Mouse (Mus musculus) telencephalon, adult 2 months (tissue): Measurements from ENCODE around the gene Sh3rf1.

Experiments used
- DNase-seq: peaks from one replicate; pipeline ENCODE4 v3.0.0-alpha.2; 2011; ENCODE audit warnings: low read depth, low spot score

Gene Sh3rf1

DNA sequence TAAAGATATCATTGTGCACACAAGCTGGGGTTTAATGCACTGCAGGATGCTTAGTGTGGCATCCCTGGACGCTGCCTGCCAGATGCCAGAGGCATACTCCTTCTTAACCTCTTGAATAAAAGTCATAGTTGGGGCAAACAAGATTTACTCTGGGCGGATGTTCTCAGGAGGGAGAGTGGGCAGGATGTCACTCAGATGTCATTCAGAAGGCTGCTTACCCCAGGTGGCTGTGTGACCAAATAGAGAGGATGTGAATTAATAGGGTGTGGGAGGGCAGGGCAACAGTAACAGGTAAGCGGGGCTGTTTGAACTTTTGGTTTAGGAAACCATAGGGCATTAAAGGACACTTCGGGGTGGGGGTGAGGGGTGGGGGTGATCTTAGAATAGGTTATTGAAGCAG is 37.7 kb downstream of the Sh3rf1 start:
- no peak for DNase-seq

DNA sequence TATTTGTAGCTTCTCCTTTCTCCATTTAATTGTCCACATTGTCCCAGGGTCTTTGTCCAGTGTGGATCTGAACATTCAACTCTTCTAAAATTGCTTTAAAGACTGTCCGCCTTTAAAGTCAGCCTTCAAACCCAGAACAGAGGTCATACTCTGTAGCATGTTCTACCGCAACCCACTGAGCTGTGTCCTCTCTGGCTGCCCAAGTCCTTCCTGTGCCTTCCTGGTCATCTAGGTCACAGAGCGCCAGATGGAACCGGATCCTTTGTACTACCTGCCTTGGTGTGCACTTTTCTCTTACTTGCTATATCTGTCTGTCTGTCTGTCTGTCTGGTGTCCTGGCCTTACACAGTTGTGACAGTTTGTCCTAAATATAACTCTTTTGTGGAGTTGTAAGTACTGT is 40.0 kb downstream of the Sh3rf1 start:
- DNase-seq: no peak

DNA sequence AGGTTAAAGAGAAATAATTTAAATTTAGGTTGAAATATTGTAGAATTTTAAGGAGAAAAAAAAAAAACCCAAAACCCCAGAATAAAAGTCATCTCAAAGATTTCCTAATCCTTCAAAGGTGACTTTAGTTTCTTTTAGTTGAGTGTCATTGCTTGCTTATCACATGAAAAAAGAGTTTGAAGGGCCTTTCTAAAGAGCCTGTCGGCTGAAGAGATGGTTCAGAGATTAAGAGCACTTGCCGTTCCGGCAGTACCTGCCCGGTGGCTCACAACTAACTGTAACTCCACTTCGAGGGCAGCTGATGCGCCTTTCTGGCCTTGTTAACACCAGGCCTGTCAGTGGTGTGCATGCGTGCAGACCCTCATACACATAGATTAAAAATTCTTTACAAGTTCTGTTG is 41.2 kb downstream of the Sh3rf1 start:
- DNase-seq: no peak

DNA sequence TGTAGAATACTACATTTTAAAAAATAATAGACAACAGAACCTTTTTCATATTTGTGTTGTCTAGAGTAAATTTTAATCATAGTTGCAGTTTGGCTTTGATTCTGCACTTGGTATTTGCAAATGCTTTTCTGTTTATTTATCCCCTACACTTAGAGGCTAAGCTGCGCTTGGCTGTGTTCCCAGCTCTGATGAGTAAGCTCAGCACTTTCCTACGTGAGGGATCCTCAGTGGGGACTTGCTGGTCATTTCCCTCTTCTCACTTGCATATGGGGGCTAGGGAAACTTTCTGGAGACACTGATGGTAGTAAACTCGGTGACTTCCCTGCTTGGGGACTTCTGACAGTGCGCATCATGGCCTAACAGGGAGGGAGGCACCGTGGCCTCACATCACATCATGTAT is 41.7 kb downstream of the Sh3rf1 start:
- DNase-seq: no peak

DNA sequence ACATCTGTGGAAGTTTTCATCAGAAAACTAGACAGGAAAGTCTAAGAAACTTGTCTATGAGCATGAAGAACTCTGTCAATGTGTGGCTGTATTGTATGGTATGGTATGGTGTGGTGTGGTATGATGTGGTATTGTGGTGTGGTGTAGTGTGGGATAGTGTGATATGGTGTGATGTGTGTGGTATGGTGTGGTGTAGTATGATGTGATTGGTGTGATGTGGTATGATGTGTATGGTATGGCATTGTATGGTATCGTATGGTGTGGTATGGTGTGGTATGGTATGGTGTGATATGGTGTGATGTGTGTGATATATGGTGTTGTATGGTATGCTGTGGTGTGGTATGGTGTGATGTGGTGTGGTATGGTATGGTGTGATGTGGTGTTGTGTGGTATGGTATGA is 43.4 kb downstream of the Sh3rf1 start:
- no peak for DNase-seq

DNA sequence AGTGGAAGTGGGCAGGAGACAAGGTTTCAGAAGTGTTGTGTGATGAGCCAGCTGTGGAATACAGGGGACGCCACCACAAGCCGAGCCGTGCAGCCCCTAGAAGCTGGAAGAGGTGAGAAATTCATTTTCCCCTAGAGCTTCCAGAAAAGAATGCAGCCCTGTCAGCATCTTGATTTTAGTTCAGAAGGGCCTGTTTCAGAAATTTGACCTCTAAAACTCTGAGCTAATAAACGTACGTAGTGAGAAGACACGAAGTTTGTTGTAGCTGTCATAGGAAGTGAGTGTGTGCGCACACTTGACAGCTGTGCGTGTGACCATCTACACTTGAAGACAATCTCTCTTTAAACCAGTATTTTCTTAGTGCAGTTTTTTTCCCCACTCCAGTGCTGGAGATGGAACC is 44.0 kb downstream of the Sh3rf1 start:
- DNase-seq: no peak

DNA sequence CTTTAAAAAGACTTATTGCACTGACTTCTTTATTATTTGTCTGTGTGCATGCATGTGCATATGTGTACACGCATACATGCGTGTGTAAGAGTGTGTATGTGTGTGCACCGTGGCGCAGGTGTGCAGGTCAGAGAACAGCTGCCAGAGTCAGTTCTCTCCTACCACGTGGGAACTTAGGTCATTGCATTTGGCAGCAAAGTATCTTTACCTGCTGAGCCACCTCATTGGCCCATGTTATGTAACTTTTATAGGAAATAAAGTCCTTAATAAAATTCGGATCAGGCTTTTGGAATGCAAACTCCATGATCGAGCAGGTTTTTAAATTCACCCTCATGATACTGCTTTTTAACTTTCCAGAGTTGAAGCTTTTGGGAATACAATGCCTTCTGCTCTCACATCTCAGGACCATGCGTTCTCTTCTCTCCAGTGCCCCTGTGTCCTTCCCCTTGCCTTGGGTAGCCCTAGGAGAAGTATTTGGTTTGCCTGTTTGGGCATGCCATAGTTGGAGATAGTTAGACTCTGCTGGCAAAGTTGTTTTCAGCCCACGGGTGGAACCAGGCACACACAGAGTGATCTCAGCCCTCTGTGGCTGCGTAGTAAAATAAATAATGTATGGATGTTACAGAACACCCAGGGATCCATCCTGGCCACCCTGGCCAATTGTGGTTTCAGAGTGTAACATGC is 44.7 kb downstream of the Sh3rf1 start:
- no peak for DNase-seq

DNA sequence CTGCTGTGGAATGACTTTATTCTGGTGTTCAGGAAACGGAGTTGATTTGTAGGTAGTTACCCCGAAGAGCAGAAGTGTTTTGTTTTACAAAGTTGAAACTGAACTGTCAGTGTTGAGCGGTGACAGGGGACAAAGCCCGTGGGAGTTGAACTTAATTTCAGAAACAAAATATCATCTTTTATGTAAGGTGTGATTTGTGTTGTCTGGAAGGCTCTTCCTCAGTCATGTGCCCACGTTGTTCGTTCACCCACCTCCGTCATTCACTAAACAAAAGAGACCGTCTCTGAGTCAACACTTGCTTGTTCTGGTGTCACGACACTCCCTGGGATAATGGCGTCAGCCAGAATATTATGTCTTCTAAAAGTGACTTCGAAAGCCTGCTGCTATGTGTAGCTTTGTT is 46.3 kb downstream of the Sh3rf1 start:
- DNase-seq: no peak

DNA sequence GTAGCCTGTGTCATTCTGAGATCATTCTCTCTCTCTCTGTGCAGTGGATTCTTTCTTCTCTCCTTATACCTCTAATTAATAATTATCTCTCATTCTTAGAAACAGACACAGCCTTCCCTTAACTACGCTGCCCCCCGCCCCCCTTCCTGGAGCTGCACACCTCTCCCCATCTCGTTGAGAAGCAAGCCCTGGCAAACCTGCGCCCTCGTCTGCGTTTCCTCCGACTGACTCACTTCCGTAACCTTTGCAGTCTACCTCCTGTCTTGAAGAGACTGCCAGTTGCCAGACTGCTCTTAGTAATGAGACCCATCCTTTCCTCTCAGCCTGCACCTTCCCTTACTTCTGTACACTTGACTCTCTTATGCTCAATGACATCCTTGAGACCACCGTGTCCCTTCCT is 46.9 kb downstream of the Sh3rf1 start:
- DNase-seq: no peak

DNA sequence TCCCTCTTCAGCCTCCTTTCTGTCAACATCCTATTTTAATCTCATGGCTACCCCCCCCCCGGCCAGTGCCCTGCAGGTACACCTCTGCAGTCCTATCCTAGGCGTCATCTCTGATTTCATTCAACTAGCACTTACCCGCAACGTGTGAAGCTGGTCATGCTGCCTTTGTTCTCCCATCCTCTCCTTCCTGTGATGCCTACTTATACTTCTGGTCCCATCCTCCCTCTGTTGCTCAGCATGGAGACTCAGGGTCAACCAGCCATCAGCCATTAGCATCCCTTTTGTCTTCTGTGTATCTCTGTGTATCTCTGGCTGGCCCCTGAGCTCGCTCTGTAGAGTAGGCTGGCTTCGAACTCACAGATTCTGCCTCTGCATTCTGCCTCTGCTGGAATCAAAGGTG is 47.3 kb downstream of the Sh3rf1 start:
- no peak for DNase-seq

DNA sequence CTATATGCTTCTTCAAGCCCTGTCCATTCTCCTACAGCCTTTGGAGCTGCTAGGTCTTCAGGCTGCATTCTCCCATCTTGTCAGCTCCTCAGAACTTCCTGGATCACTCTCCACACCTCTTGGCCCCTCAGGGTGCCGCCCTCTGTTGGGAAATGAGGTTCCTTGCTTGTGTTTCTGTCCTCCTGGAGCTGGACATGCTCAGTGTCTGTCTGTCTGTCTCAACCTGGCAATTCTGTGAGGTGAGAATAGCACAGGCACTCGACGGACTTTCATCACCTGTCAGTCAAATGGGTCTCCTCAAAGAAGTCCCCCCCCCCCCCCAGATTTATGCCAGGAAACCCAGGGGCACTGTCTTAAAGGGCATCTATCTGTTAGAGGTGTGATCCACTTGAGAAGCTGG is 49.2 kb downstream of the Sh3rf1 start:
- DNase-seq: no peak

DNA sequence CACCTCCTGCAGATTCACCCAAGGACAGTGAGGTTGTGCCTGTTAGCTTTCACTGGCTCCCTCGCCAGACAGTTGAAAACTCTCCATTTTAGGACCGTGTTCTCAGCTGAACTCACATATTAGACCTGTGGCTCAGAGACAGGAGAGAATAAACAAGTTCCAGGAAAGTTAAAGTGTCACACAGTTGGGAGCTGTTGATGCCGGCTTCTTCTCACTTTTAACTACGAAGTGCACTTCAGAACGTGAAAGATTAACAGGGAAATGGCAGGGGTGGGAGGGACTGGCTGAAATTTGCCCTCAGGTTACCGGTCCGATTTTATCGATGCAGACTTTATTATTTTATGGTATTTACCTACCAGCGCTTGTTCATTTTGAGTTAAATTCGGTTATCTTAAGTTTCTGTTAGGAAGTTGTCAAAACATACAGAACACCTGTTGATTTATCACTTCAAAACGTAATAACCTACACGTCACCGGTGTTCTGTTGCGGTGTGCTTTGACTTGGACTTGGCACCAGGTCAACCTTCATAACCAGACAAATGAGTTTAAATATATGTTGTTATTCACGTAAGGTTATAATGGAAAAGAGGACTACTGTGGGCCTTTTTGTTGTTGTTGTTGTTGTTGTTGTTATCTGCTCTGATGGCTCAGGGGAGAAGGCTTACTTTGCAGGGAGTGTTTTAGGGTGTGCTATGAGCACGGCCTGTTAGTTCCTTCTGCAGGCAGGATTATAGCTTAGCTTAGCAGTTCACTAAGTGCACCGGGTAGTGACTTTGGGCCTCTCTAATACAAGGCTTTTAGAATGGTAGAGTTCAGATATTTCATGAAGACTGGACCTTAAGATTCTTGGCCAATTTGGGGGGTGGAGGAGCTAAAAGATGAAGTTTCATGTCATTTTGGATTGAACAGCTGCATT is 49.9 kb downstream of the Sh3rf1 start:
- DNase-seq: no peak

DNA sequence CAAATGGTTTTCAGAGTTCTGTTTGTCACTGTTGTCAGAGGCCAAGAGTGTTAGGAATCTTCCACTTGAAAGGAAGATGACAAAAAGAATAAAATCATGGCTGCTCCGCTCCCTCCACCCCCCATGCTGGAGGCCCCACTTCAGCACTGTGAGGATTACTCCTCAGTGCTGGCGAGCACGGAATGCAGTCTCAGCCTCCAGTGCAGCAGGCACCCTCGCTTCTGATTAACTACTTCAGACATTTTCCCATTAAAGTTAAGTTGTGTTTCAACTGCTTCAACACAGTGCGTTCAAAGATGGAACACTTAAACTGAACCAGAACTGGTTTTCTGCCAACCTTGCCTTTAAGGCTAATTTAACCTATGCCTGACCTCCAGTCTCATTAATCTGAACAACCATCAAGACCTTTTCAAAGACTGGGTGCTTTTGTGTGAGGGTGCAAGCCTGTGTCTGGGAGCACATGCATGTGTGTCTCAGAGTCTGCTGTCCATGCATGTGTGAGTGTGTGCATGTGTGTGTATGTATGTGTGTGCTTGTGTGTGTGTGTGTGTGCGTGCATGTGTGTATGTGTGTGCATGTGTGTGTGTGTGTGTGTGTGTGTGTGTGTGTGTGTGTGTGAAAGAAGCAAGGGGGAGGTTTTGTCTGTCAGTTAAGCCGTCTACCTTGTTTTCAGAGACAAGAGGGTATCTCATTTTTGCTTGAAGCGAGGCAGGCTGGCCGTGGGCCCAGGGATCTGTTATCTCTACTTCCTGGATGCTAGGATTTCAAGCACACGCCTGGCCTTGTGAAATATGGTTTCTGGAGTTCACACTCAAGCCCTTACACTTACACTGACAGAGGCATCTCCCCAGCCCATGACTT is 51.2 kb downstream of the Sh3rf1 start:
- DNase-seq: no peak

DNA sequence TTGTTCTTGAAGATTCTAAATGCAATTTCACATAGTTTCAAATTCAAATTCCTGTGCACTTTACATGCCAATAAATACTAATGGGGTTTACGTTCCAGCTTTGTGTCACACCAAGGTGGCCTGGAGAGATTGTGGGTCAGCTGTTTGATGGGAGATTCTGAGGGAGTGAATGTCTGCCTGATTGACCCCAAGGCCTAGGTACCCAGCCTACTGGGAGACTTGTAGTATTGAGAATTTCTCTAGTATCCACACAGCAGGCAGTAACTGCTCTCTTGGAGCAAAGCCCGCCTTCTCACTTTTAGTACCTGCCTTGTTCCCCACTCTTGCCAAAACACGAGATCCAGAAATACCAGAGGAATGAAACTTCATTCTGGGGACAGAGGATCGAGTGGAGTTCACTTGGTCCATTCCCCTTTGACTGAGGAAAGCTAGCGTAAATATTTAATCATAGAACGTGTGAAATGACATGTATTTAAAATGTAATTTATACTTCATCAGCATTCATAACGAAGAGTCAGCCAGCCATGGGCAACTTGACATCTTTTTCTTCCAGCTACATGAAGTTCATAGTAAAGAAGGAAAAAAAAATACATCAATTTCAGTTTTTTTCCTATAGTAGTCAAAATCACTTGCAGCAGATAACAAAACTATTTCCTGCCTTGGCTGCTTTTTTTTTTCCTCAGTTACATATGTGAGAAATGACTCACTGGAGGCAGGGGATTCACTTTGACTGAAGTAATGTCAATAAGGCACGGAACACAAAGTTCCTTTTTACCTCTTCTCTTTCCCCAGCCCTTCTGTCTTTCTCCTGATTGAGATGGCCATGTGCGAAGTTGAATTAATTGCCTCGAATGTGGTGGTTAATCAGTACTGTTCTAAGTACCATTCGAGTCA is 52.0 kb downstream of the Sh3rf1 start:
- DNase-seq: no peak

DNA sequence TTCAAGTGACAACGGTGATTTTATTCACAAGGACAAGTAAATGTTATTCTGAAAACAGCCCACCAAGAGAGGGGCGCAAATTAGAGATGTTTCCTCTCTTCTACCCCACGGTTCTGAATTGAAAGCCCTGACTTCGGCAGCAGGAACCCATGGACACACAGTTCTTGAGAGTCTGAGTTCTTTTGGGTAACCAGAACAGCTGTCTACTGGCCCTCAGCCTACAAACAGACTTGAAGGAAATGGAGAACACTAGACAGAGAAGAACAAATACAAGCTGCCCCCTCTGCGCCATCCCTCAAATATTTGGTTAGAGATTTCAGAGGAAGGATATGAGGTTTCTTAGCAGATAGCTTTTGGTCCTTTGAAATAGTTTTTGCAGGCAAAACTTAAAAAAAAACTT is 52.7 kb downstream of the Sh3rf1 start:
- DNase-seq: no peak

DNA sequence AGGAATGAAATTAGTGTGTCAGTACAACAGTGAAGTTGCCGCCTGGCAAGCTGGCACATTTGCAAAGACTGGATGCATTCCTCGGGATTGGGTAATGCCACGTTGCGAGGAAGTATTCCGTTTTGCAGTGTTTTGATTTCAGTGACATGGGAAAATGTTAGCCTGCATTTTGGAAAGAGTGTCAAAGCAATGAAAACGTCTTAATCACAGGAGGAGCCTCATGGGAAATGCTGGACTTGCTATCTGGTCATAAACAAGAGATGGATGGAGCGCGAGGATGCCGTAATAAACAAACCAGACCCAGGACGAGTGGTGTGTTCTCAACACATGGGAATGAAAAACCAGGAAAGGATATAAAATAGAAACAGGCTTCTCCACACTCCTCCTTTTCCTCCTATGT is 55.4 kb downstream of the Sh3rf1 start:
- DNase-seq: no peak

DNA sequence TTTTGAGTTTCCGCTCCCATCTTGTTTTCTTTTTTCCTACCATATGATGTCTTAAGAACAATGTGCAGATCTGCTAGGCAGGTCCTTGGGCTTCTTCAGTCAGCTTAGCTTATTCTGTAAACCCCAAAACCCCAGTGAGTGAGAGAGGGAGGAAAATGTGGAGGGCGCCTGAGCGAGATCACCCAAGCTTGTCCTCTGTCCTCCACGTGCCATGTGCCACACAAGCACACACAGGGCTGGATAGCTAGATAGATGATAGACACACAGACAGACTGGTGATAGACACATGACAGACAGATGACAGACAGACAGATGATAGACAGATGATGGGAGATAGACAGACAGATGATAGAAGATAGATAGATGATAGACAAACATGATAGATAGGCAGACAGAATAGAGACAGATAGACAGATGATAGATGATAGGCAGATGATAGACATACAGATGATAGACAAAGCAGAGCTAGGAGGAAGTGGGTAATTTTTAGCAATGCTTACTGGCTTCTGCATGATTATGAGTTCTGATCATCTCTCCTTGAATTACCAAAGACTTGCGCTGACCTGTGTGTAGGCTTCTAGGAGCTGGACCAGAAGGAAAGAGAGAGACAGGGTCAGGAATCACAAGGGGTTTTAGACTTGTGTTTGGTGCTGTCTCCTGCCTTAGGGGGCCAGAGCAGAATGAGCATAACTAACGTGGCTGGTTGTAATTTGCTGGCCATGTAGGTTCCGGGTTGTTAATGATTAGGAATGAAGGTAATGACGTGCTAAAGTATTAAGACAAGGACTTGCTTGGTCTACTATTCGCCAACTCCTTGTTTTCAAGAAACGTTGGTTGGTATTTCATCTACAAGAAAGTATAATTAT is 58.9 kb downstream of the Sh3rf1 start:
- no peak for DNase-seq

DNA sequence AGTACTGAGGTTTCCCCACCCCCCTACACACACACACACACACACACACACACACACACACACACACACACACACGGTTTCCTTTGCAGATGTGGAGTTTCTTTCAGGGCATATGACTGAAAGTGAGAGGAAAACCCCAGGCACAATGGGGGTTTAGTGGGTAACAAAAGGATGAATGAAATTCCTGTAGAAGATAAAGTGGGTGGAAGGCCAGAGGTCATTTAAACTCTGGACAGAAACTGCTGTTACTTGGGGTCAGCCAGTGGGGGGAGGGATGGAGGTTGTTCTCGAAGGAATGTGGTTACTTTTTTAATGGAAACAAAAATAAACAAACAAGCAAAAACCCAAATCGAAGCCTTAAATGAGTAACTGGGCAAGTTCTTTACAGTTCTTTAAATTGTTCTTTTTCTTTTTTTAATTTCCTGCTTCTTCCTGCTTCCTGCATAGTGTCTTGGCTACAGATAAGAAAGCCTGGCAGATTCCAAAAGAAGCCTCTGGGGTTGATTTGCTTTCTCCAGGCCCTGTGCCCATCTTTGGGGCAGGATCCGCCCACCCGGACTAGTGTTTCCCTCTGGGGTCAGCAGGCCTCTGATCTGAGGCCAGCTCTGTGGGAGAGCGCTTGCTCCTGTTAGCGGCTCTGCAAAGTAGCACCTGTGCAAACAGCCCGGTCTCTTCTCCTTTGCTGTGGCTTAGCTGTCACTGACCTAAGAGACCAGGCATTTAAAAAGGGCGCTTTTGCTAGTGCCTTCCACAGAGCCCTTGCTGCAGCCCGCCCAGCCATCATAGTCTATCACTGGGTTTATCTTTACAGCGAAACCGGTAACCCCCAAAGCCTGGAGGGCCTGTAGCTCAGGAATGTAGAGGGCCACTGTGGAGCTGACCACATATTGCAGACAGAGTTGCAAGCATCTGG is 59.8 kb downstream of the Sh3rf1 start:
- no peak for DNase-seq

DNA sequence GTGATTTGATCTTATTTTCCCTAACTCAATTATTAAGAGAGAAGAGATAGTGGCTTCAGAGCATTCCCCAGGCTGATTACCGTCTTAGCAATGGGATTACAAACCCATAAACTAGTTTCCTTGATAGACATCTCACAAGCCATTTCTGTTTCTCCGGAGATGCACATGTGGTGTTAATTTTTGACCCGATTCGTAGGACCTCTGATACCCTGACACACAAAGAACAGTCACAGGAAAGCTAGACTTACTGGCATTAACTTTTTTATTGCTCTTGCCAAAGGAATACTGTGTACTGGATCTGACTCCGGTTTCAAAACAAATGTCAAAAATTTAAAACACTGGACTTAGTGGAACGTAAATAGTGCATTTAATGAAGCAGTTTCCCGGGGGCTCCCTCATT is 62.2 kb downstream of the Sh3rf1 start:
- DNase-seq: no peak
